Mouse (Mus musculus) CH12.LX (cell line): ENCODE measurements around the gene Iqcj. TPM values are rescaled to one million over a fixed set of nuclear protein-coding genes. Genes with fewer than 3 reads are reported as not detected.

Source experiments
- DNase-seq: peaks from one replicate; pipeline ENCODE4 v3.0.0-alpha.2; 2013; ENCODE audit errors: extremely low read depth
- H3K27ac ChIP-seq: 2 replicates; pipeline ENCODE4 v1.5.1; 2012; ENCODE audit warnings: low read depth, mild to moderate bottlenecking, control low read depth, moderate library complexity; ENCODE audit not compliant: insufficient read depth
- H3K27me3 ChIP-seq: replicated peaks from 2 replicates; pipeline ENCODE3; 2012; ENCODE audit warnings: inconsistent platforms
- H3K36me3 ChIP-seq, 2 experiments: replicated peaks in 1 of 2; 2 replicates each; pipeline versions ENCODE3 to v1.6.1; 2012; ENCODE audit warnings: inconsistent platforms in 1 of 2, low read length in 1 of 2, mild to moderate bottlenecking in 1 of 2, mixed read lengths in 1 of 2, moderate library complexity in 1 of 2; ENCODE audit not compliant: control insufficient read depth in 1 of 2, insufficient read depth in 1 of 2
- H3K4me1 ChIP-seq, 2 experiments: 2 replicates each; pipeline ENCODE4 v1.6.1; 2012; ENCODE audit warnings: inconsistent platforms in 1 of 2, moderate library complexity in 1 of 2; ENCODE audit not compliant: insufficient read depth in 2 of 2, control insufficient read depth in 1 of 2
- H3K4me2 ChIP-seq: 2 replicates; pipeline ENCODE4 v1.6.1; 2012; ENCODE audit warnings: low read depth, mild to moderate bottlenecking, control low read depth; ENCODE audit not compliant: poor library complexity, insufficient read depth, severe bottlenecking
- H3K4me3 ChIP-seq, 3 experiments: fragments of 150-350 bp in 1 of 3; sonication (generic) in 1 of 3; replicated peaks in 1 of 3; 2 replicates each; pipeline versions ENCODE3 to v1.5.1; 2011 to 2012; ENCODE audit warnings: low read depth in 2 of 3, low read length in 2 of 3, mild to moderate bottlenecking in 2 of 3, moderate library complexity in 2 of 3, control low read depth in 1 of 3, improper control_type of control experiment in 1 of 3, inconsistent platforms in 1 of 3, mixed read lengths in 1 of 3; ENCODE audit not compliant: poor library complexity in 1 of 3
- H3K79me2 ChIP-seq: replicated peaks from 2 replicates; pipeline ENCODE4 v1.6.1; 2012; ENCODE audit warnings: mild to moderate bottlenecking, moderate library complexity; ENCODE audit not compliant: control insufficient read depth, poor library complexity, insufficient read depth, severe bottlenecking; ENCODE audit errors: extremely low read depth
- H3K9ac ChIP-seq: 2 replicates; pipeline ENCODE4 v1.6.1; 2012; ENCODE audit warnings: low read depth, mild to moderate bottlenecking, control low read depth, moderate library complexity; ENCODE audit not compliant: insufficient read depth
- H3K9me3 ChIP-seq: replicated peaks from 2 replicates; pipeline ENCODE3; 2012; ENCODE audit warnings: low read length, inconsistent platforms, mixed read lengths
- BHLHE40 ChIP-seq: IDR thresholded peaks from 2 replicates; pipeline ENCODE4 v1.6.1; 2011; ENCODE audit warnings: mild to moderate bottlenecking, low read depth, low read length, improper control_type of control experiment
- CHD2 ChIP-seq: IDR thresholded peaks from 2 replicates; pipeline ENCODE4 v1.6.1; 2011; ENCODE audit warnings: low read length, improper control_type of control experiment
- CTCF ChIP-seq, 2 experiments: IDR thresholded peaks in 1 of 2; conservative IDR thresholded peaks in 1 of 2; 2 replicates each; pipeline ENCODE4 v1.5.1; 2011 to 2012; ENCODE audit warnings: low read depth in 2 of 2, low read length in 2 of 2, improper control_type of control experiment in 1 of 2, inconsistent platforms in 1 of 2, mild to moderate bottlenecking in 1 of 2, moderate library complexity in 1 of 2
- E2F4 ChIP-seq: IDR thresholded peaks from 2 replicates; pipeline ENCODE4 v1.6.1; 2011; ENCODE audit warnings: low read depth, low read length, improper control_type of control experiment; ENCODE audit not compliant: insufficient replicate concordance
- ELF1 ChIP-seq: IDR thresholded peaks from 2 replicates; pipeline ENCODE4 v1.6.1; 2014; ENCODE audit warnings: low read depth, mild to moderate bottlenecking, inconsistent platforms, low read length, improper control_type of control experiment
- GABPA ChIP-seq: IDR thresholded peaks from 2 replicates; pipeline ENCODE4 v1.6.1; 2012; ENCODE audit warnings: low read depth, low read length, improper control_type of control experiment, inconsistent platforms; ENCODE audit not compliant: insufficient replicate concordance
- IRF4 ChIP-seq: IDR thresholded peaks from 2 replicates; pipeline ENCODE4 v1.6.1; 2014; ENCODE audit warnings: low read depth, mild to moderate bottlenecking, inconsistent platforms, low read length, improper control_type of control experiment
- JUN ChIP-seq: IDR thresholded peaks from 2 replicates; pipeline ENCODE4 v1.6.1; 2011; ENCODE audit warnings: low read depth, mild to moderate bottlenecking, low read length, improper control_type of control experiment, moderate library complexity; ENCODE audit not compliant: insufficient read depth
- JUND ChIP-seq: conservative IDR thresholded peaks from 2 replicates; pipeline ENCODE4 v1.6.1; 2011; ENCODE audit warnings: low read depth, low read length, improper control_type of control experiment
- KAT2A ChIP-seq: IDR thresholded peaks from 2 replicates; pipeline ENCODE4 v1.6.1; 2012; ENCODE audit warnings: low read length, improper control_type of control experiment, inconsistent platforms; ENCODE audit not compliant: insufficient replicate concordance
- MAZ ChIP-seq: IDR thresholded peaks from 2 replicates; pipeline ENCODE4 v1.6.1; 2012; ENCODE audit warnings: low read depth, mild to moderate bottlenecking, inconsistent platforms, low read length, improper control_type of control experiment, moderate library complexity
- MXI1 ChIP-seq: IDR thresholded peaks from 2 replicates; pipeline ENCODE4 v1.6.1; 2011; ENCODE audit warnings: mild to moderate bottlenecking, low read depth, low read length, improper control_type of control experiment
- MYC ChIP-seq: IDR thresholded peaks from 2 replicates; pipeline ENCODE4 v1.6.1; 2011; ENCODE audit warnings: low read depth, mild to moderate bottlenecking, improper control_type of control experiment, low read length
- PAX5 ChIP-seq: IDR thresholded peaks from 2 replicates; pipeline ENCODE4 v1.6.1; 2012; ENCODE audit warnings: low read length, inconsistent platforms, mixed read lengths
- POLR2A ChIP-seq: IDR thresholded peaks from 2 replicates; pipeline ENCODE4 v1.6.1; 2011; ENCODE audit warnings: low read depth, mild to moderate bottlenecking, improper control_type of control experiment, low read length
- RCOR1 ChIP-seq: conservative IDR thresholded peaks from 2 replicates; pipeline ENCODE4 v1.6.1; 2012; ENCODE audit warnings: low read depth, mild to moderate bottlenecking, inconsistent platforms, low read length, improper control_type of control experiment
- SIN3A ChIP-seq: IDR thresholded peaks from 2 replicates; pipeline ENCODE4 v1.6.1; 2012; ENCODE audit warnings: low read length, improper control_type of control experiment, inconsistent platforms
- SMC3 ChIP-seq: IDR thresholded peaks from 2 replicates; pipeline ENCODE4 v1.6.1; 2011; ENCODE audit warnings: low read depth, low read length, improper control_type of control experiment
- UBTF ChIP-seq: IDR thresholded peaks from 2 replicates; pipeline ENCODE4 v1.6.1; 2012; ENCODE audit warnings: low read depth, mild to moderate bottlenecking, inconsistent platforms, low read length, improper control_type of control experiment, moderate library complexity
- ZC3H11A ChIP-seq: IDR thresholded peaks from 2 replicates; pipeline ENCODE4 v1.6.1; 2012; ENCODE audit warnings: low read depth, mild to moderate bottlenecking, inconsistent platforms, low read length, improper control_type of control experiment
- dilution Hi-C: fragments of 300-500 bp; cut with MboI; formaldehyde crosslinking; loops from 2 replicates; pipeline ENCODE4 v1.14.3; 2020; ENCODE audit warnings: low sequenced_read_pairs; ENCODE audit not compliant: extremely low pct_unique_long_range_greater_than_20kb, extremely low pct_ligation_motif_present
- in situ Hi-C: fragments of 300-500 bp; cut with MboI; formaldehyde crosslinking; loops from 3 replicates; pipeline ENCODE4 v1.14.3; 2019; ENCODE audit warnings: low sequenced_read_pairs, low pct_ligation_motif_present, low pct_unique_long_range_greater_than_20kb, mixed read lengths
- polyA plus RNA-seq: library from polyadenylated mRNA; unstranded; fragments of >175 nt; gene quantifications from 2 replicates; pipeline ENCODE4 v1.2.1, GENCODE M21; 2012; ENCODE audit warnings: low read depth; ENCODE audit not compliant: insufficient read length
- total RNA-seq, 2 experiments: library from RNA; depleted of rRNA; stranded (reverse); fragments of 300-350 nt in 1 of 2; fragments of >200 nt in 1 of 2; gene quantifications; 2 replicates each; pipeline ENCODE4 v1.2.3; 2012 to 2014

Gene Iqcj
- total and polyA plus RNA-seq, 3 experiments: 0.47 TPM; not detected in 2

- H3K9me3 ChIP-seq: no peaks in the 10 kb centered on the region
- no peak for DNase-seq
- no peak overlapping the region for H3K27ac ChIP-seq
- no peaks in the 10 kb centered on the region for H3K27me3 ChIP-seq
- no peak overlapping the region for H3K9ac ChIP-seq
- H3K79me2 ChIP-seq: no peaks in the 10 kb centered on the region
- H3K4me3 ChIP-seq: no peak overlapping the region
- dilution Hi-C loops (no loop called here), in situ Hi-C loops (no loop called here)
- no peaks in the 10 kb centered on the region for H3K36me3 ChIP-seq
- H3K4me1 ChIP-seq: peaks cover 13 to 27% of the 10 kb centered on the region in 2 experiments
- TF ChIP-seq JUN (no peak), MAZ (no peak), CHD2 (no peak; the same call in 1 of the 2 replicates), IRF4 (no peak), SMC3 (no peak), MXI1 (no peak), GABPA (no peak), ELF1 (no peak), UBTF (no peak), RCOR1 (no peak), POLR2A (no peak), SIN3A (no peak), BHLHE40 (no peak), KAT2A (no peak), E2F4 (no peak), CTCF (conservative IDR thresholded peaks at IDR 0.05 in 1 of 2, IDR thresholded peaks at IDR 0.05 in 1 of 2; ENCODE audit: low read depth in 2 of 2, low read length in 2 of 2) (no peak)
- H3K4me2 ChIP-seq: no peak overlapping the region
Measured at GRCm38 (mm10) chr3:67954459-67955065, 62.5 kb downstream of the Iqcj start.

DNA sequence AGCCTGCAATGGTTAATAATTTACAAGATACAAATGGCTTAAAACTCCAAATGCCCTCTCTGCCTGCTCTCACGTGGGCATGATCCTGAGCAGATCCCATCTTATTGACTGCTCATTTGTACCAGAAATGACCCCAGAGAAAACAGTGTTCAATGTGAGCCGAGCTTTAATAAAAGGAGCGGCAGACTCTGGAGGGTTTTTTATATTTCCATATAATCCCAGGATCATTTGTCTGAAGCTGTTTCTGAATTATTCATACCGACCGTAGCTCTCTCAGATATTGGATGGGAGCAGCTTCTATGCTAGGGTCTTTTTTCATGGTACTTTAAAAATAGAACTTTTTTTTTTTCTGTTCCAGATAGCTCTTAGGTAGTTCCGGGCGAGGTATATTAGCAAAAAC is 67.7 kb downstream of the Iqcj start:
- no peaks in the 10 kb centered on the region for H3K27me3 ChIP-seq
- no peak overlapping the region for H3K9ac ChIP-seq
- no peaks in the 10 kb centered on the region for H3K79me2 ChIP-seq
- no peaks in the 10 kb centered on the region for H3K36me3 ChIP-seq
- dilution Hi-C loops (no loop called here), in situ Hi-C loops (no loop called here)
- H3K9me3 ChIP-seq: no peaks in the 10 kb centered on the region
- DNase-seq: no peak
- H3K27ac ChIP-seq: no peak overlapping the region
- no peak overlapping the region for H3K4me2 ChIP-seq
- TF ChIP-seq MYC (no peak), ZC3H11A (no peak), PAX5 (no peak), JUND (no peak)
- peaks cover 0 to 2% of the 10 kb centered on the region in 2 experiments; a peak in 1 of 4 replicates for H3K4me1 ChIP-seq
- H3K4me3 ChIP-seq: no peak overlapping the region
